Mouse (Mus musculus): ENCODE results near the gene Vps26c.

GRCm38 (mm10) chr16:94567751-94568150 lies 41.1 kb upstream of the Vps26c start:
- TF ChIP-seq POLR2A (IDR thresholded peaks at IDR 0.05; ENCODE audit: control insufficient read depth, extremely low read depth, insufficient read depth, low read length, poor library complexity) (no peak), CTCF (IDR thresholded peaks at IDR 0.05; ENCODE audit: borderline replicate concordance, control insufficient read depth, extremely low read depth, insufficient read depth, low read length, poor library complexity) (no peak)

All from thymus, adult 2 months (tissue).